Mouse (Mus musculus) left cerebral cortex, adult 9 months (tissue): ENCODE results near the gene Adamts20.

Experiments used
- DNase-seq, 2 experiments: peaks; one replicate each; pipeline ENCODE4 v3.0.0; 2022; ENCODE audit warnings: low spot score in 2 of 2

Adamts20 gene

GRCm38 (mm10) chr15:94252962-94253712 is 212.1 kb downstream of the Adamts20 start:
- peak in 1 of 2 experiments; percentile 65 for DNase-seq

- no peak for DNase-seq
Observed at GRCm38 (mm10) chr15:94249766-94250165, 215.5 kb downstream of the Adamts20 start.

- DNase-seq: no peak
Observed at GRCm38 (mm10) chr15:94248386-94248785, 216.8 kb downstream of the Adamts20 start.

GRCm38 (mm10) chr15:94246669-94247068 is 218.5 kb downstream of the Adamts20 start:
- no peak for DNase-seq

- DNase-seq: no peak
Observed at GRCm38 (mm10) chr15:94244336-94244735, 220.9 kb downstream of the Adamts20 start.

- DNase-seq: peak in 1 of 2 experiments; percentile 19
Observed at GRCm38 (mm10) chr15:94242133-94242532, 223.1 kb downstream of the Adamts20 start.

- no peak for DNase-seq
Observed at GRCm38 (mm10) chr15:94239637-94240036, 225.6 kb downstream of the Adamts20 start.

- no peak for DNase-seq
Observed at GRCm38 (mm10) chr15:94239127-94239526, 226.1 kb downstream of the Adamts20 start.

- DNase-seq: no peak
Observed at GRCm38 (mm10) chr15:94238058-94238876, 227.0 kb downstream of the Adamts20 start.

GRCm38 (mm10) chr15:94236726-94237125 is 228.5 kb downstream of the Adamts20 start:
- DNase-seq: no peak

GRCm38 (mm10) chr15:94236121-94236520 is 229.1 kb downstream of the Adamts20 start:
- no peak for DNase-seq

- DNase-seq: no peak
Observed at GRCm38 (mm10) chr15:94235190-94235589, 230.0 kb downstream of the Adamts20 start.

GRCm38 (mm10) chr15:94231246-94231645 is 234.0 kb downstream of the Adamts20 start:
- no peak for DNase-seq

GRCm38 (mm10) chr15:94227388-94227787 is 237.8 kb downstream of the Adamts20 start:
- no peak for DNase-seq

GRCm38 (mm10) chr15:94223101-94223500 is 242.1 kb downstream of the Adamts20 start:
- DNase-seq: no peak

- no peak for DNase-seq
Observed at GRCm38 (mm10) chr15:94220686-94221085, 244.5 kb downstream of the Adamts20 start.
